Mouse (Mus musculus): ENCODE results near the gene Stambpl1.

GRCm38 (mm10) chr19:34220732-34221380, 28.8 kb downstream of the Stambpl1 start:
- TF ChIP-seq CTCF (IDR thresholded peaks at IDR 0.05) (no peak), EP300 (IDR thresholded peaks at IDR 0.05) (no peak)

Measured in lung, postnatal 0 days (tissue).